Mouse (Mus musculus): ENCODE results near the gene Slc25a38. TPM values are rescaled to one million over a fixed set of nuclear protein-coding genes. Genes with fewer than 3 reads are reported as not detected.

Slc25a38 gene
- polyA plus RNA-seq, 1 experiment from 2014 or later, result 30.2 TPM

GRCm38 (mm10) chr9:120081967-120082366, 28.2 kb upstream of the Slc25a38 start:
- WGBS, result 85% methylated on average over 5 of the region's 5 CpGs
- no peak overlapping the region for H3K9ac ChIP-seq

GRCm38 (mm10) chr9:120082691-120083090, 27.5 kb upstream of the Slc25a38 start:
- Histone ChIP-seq H3K9me3 (no peaks in the 10 kb centered on the region), H3K36me3 (no peaks in the 10 kb centered on the region), H3K9ac (no peak overlapping the region), H3K4me1 (no peaks in the 10 kb centered on the region), H3K27ac (no peak overlapping the region), H3K4me2 (no peak overlapping the region), H3K27me3 (no peaks in the 10 kb centered on the region), H3K4me3 (no peak overlapping the region)
- WGBS, result 78% methylated on average over 4 of the region's 4 CpGs
- ATAC-seq (ENCODE audit: insufficient number of reproducible peaks, low FRiP score, low TSS enrichment, low read depth), result no peak

More at GRCm38 (mm10) chr9:120081967-120082366, 28.2 kb upstream of the Slc25a38 start:
- no peak overlapping the region for H3K4me2 ChIP-seq
- no peaks in the 10 kb centered on the region for H3K27me3 ChIP-seq
- H3K4me1 ChIP-seq, result no peaks in the 10 kb centered on the region
- no peak overlapping the region for H3K27ac ChIP-seq
- no peak overlapping the region for H3K4me3 ChIP-seq
- no peak for ATAC-seq (ENCODE audit: insufficient number of reproducible peaks, low FRiP score, low TSS enrichment, low read depth)
- H3K36me3 ChIP-seq, result no peaks in the 10 kb centered on the region
- no peaks in the 10 kb centered on the region for H3K9me3 ChIP-seq

- 82% methylated on average over 18 of the region's 18 CpGs for WGBS
- Histone ChIP-seq H3K9me3 (no peaks in the 10 kb centered on the region), H3K4me3 (no peak overlapping the region), H3K4me1 (no peaks in the 10 kb centered on the region), H3K4me2 (no peak overlapping the region), H3K27ac (no peak overlapping the region), H3K9ac (no peak overlapping the region), H3K27me3 (no peaks in the 10 kb centered on the region), H3K36me3 (no peaks in the 10 kb centered on the region)
- no peak for ATAC-seq (ENCODE audit: insufficient number of reproducible peaks, low FRiP score, low TSS enrichment, low read depth)
These were observed 26.8 kb upstream of the Slc25a38 start for GRCm38 (mm10) chr9:120083158-120083894.

GRCm38 (mm10) chr9:120084406-120084805, 25.8 kb upstream of the Slc25a38 start:
- Histone ChIP-seq H3K4me1 (no peaks in the 10 kb centered on the region), H3K4me2 (no peak overlapping the region), H3K4me3 (no peak overlapping the region), H3K9ac (no peak overlapping the region), H3K9me3 (no peaks in the 10 kb centered on the region), H3K27me3 (no peaks in the 10 kb centered on the region), H3K27ac (no peak overlapping the region), H3K36me3 (no peaks in the 10 kb centered on the region)
- ATAC-seq (ENCODE audit: insufficient number of reproducible peaks, low FRiP score, low TSS enrichment, low read depth), result no peak
- 74% methylated on average over 9 of the region's 9 CpGs for WGBS

GRCm38 (mm10) chr9:120089125-120089524, 21.0 kb upstream of the Slc25a38 start:
- H3K36me3 ChIP-seq, result no peaks in the 10 kb centered on the region
- no peak overlapping the region for H3K4me3 ChIP-seq
- no peak overlapping the region for H3K27ac ChIP-seq
- H3K9ac ChIP-seq, result no peak overlapping the region
- ATAC-seq (ENCODE audit: insufficient number of reproducible peaks, low FRiP score, low TSS enrichment, low read depth), result no peak
- no peak overlapping the region for H3K4me2 ChIP-seq
- no peaks in the 10 kb centered on the region for H3K9me3 ChIP-seq
- 89% methylated on average over 7 of the region's 7 CpGs for WGBS
- no peaks in the 10 kb centered on the region for H3K27me3 ChIP-seq
- no peaks in the 10 kb centered on the region for H3K4me1 ChIP-seq

GRCm38 (mm10) chr9:120091086-120091485, 19.1 kb upstream of the Slc25a38 start:
- no peaks in the 10 kb centered on the region for H3K9me3 ChIP-seq
- no peak for ATAC-seq (ENCODE audit: insufficient number of reproducible peaks, low FRiP score, low TSS enrichment, low read depth)
- no peak overlapping the region for H3K9ac ChIP-seq
- WGBS, result 85% methylated on average over 10 of the region's 10 CpGs
- no peaks in the 10 kb centered on the region for H3K27me3 ChIP-seq
- no peaks in the 10 kb centered on the region for H3K36me3 ChIP-seq
- H3K4me2 ChIP-seq, result no peak overlapping the region
- no peaks in the 10 kb centered on the region for H3K4me1 ChIP-seq
- H3K27ac ChIP-seq, result no peak overlapping the region
- H3K4me3 ChIP-seq, result no peak overlapping the region

GRCm38 (mm10) chr9:120091696-120092238, 18.4 kb upstream of the Slc25a38 start, which contains the start of gene Ccr8:
TSS of gene Ccr8 (plus strand) at chr9:120092114.
- ATAC-seq (ENCODE audit: insufficient number of reproducible peaks, low FRiP score, low TSS enrichment, low read depth), result no peak
- Histone ChIP-seq H3K36me3 (no peaks in the 10 kb centered on the region), H3K9me3 (no peaks in the 10 kb centered on the region), H3K27me3 (no peaks in the 10 kb centered on the region), H3K4me3 (no peak within 1 kb of the TSS), H3K4me2 (no peak within 1 kb of the TSS), H3K9ac (no peak within 1 kb of the TSS), H3K27ac (no peak within 1 kb of the TSS), H3K4me1 (no peaks in the 10 kb centered on the region)
- whole genome bisulfite sequencing, result 79% methylated on average over 5 of the region's 5 CpGs

GRCm38 (mm10) chr9:120093701-120094100, 16.5 kb upstream of the Slc25a38 start:
- Histone ChIP-seq H3K4me3 (no peak overlapping the region), H3K9me3 (no peaks in the 10 kb centered on the region), H3K27me3 (no peaks in the 10 kb centered on the region), H3K27ac (no peak overlapping the region), H3K4me1 (no peaks in the 10 kb centered on the region), H3K4me2 (no peak overlapping the region), H3K36me3 (no peaks in the 10 kb centered on the region), H3K9ac (no peak overlapping the region)
- WGBS, result 87% methylated on average over 13 of the region's 13 CpGs
- no peak for ATAC-seq (ENCODE audit: insufficient number of reproducible peaks, low FRiP score, low TSS enrichment, low read depth)

- WGBS, result 60% methylated on average over 7 of the region's 7 CpGs
- ATAC-seq (ENCODE audit: insufficient number of reproducible peaks, low FRiP score, low TSS enrichment, low read depth), result no peak
- Histone ChIP-seq H3K4me2 (no peak overlapping the region), H3K27ac (no peak overlapping the region), H3K9me3 (no peaks in the 10 kb centered on the region), H3K36me3 (no peaks in the 10 kb centered on the region), H3K4me1 (no peaks in the 10 kb centered on the region), H3K27me3 (no peaks in the 10 kb centered on the region), H3K4me3 (no peak overlapping the region), H3K9ac (no peak overlapping the region)
These were observed 14.3 kb upstream of the Slc25a38 start for GRCm38 (mm10) chr9:120095886-120096285.

- Histone ChIP-seq H3K27ac (no peak overlapping the region), H3K36me3 (no peaks in the 10 kb centered on the region), H3K4me3 (no peak overlapping the region), H3K9me3 (no peaks in the 10 kb centered on the region), H3K27me3 (no peaks in the 10 kb centered on the region), H3K9ac (no peak overlapping the region), H3K4me1 (no peaks in the 10 kb centered on the region), H3K4me2 (no peak overlapping the region)
- no peak for ATAC-seq (ENCODE audit: insufficient number of reproducible peaks, low FRiP score, low TSS enrichment, low read depth)
- 22% methylated on average over 7 of the region's 7 CpGs for WGBS
These were observed 11.5 kb upstream of the Slc25a38 start for GRCm38 (mm10) chr9:120098682-120099081.

GRCm38 (mm10) chr9:120099304-120099703, 10.9 kb upstream of the Slc25a38 start:
- 83% methylated on average over 8 of the region's 8 CpGs for WGBS
- Histone ChIP-seq H3K4me2 (no peak overlapping the region), H3K9me3 (no peaks in the 10 kb centered on the region), H3K9ac (no peak overlapping the region), H3K36me3 (no peaks in the 10 kb centered on the region), H3K27ac (no peak overlapping the region), H3K4me3 (no peak overlapping the region), H3K4me1 (no peaks in the 10 kb centered on the region), H3K27me3 (no peaks in the 10 kb centered on the region)
- no peak for ATAC-seq (ENCODE audit: insufficient number of reproducible peaks, low FRiP score, low TSS enrichment, low read depth)

- Histone ChIP-seq H3K36me3 (no peaks in the 10 kb centered on the region), H3K9ac (no peak overlapping the region), H3K4me3 (no peak overlapping the region), H3K9me3 (no peaks in the 10 kb centered on the region), H3K4me1 (no peaks in the 10 kb centered on the region), H3K4me2 (no peak overlapping the region), H3K27ac (no peak overlapping the region), H3K27me3 (no peaks in the 10 kb centered on the region)
- no peak for ATAC-seq (ENCODE audit: insufficient number of reproducible peaks, low FRiP score, low TSS enrichment, low read depth)
- 98% methylated on average over 2 of the region's 2 CpGs for WGBS
These were observed 9.0 kb upstream of the Slc25a38 start for GRCm38 (mm10) chr9:120101165-120101564.

Data from limb, embryonic 15.5 days (tissue).